Mouse (Mus musculus) Muller cell, postnatal 12 days (primary cell): ENCODE measurements at regions not wholly inside any gene's neighbourhood (a gene's known extent, or its start where the extent isn't known, plus 50 kb on each side); places are given as distances from the start of the nearest gene placed in this dataset.
A peak's percentile ranks its signal among the peaks of the same experiment; 100 is the strongest.
"Not testable (repeated sequence)": the region's sequence is repeated elsewhere in the genome, so short reads cannot be mapped to it uniquely, and the experiment has no call there.

Experiments
- DNase-seq: peaks from one replicate; pipeline ENCODE4 v3.0.0-alpha.2; 2015; ENCODE audit errors: inconsistent ontology term

GRCm38 (mm10) chr11:56505068-56505467 is 464.3 kb upstream of the Nmur2 start:
- DNase-seq, result peak; percentile 83

- DNase-seq, result no peak
Observed at GRCm38 (mm10) chr11:56514941-56515340, 474.1 kb upstream of the Nmur2 start.

GRCm38 (mm10) chr11:56518486-56518885 is 477.7 kb upstream of the Nmur2 start:
- DNase-seq, result peak; percentile 91

- DNase-seq, result peak; percentile 79
Observed at GRCm38 (mm10) chr11:56550736-56551135, 460.5 kb upstream of the Gria1 start.

GRCm38 (mm10) chr11:56556332-56556731 is 454.9 kb upstream of the Gria1 start:
- DNase-seq, result no peak

- DNase-seq, result peak; percentile 19
Observed at GRCm38 (mm10) chr11:56580028-56580427, 431.2 kb upstream of the Gria1 start.

GRCm38 (mm10) chr11:56583054-56583453 is 428.1 kb upstream of the Gria1 start:
- DNase-seq, result peak; percentile 24

- not testable (repeated sequence) for DNase-seq
Observed at GRCm38 (mm10) chr11:56593435-56593834, 417.8 kb upstream of the Gria1 start.

- peak; percentile 17 for DNase-seq
Observed at GRCm38 (mm10) chr11:56603742-56604141, 407.4 kb upstream of the Gria1 start.

- DNase-seq, result no peak
Observed at GRCm38 (mm10) chr11:56627659-56628058, 383.5 kb upstream of the Gria1 start.

GRCm38 (mm10) chr11:56633445-56633844 is 377.7 kb upstream of the Gria1 start:
- DNase-seq, result no peak

GRCm38 (mm10) chr11:56636606-56637226 is 374.5 kb upstream of the Gria1 start:
- peak; percentile 43 for DNase-seq

- DNase-seq, result no peak
Observed at GRCm38 (mm10) chr11:56641716-56642115, 369.5 kb upstream of the Gria1 start.
